Mouse (Mus musculus): ENCODE data around the gene D430042O09Rik.
"Not testable (repeated sequence)": the region's sequence is repeated elsewhere in the genome, so short reads cannot be mapped to it uniquely, and the experiment has no call there.

Gene D430042O09Rik

GRCm38 (mm10) chr7:125707593-125708022, at the start of gene D430042O09Rik, which contains the start of gene Gtf3c1:
Gene D430042O09Rik, plus strand, starts transcription at chr7:125707888.
Gene Gtf3c1, minus strand, starts transcription at chr7:125707780.
- peak; percentile 99 for DNase-seq (ENCODE audit: low read depth, low spot score)

- DNase-seq (ENCODE audit: low read depth, low spot score), result no peak
These were observed 44.0 kb upstream of the D430042O09Rik start for GRCm38 (mm10) chr7:125663654-125664053.

GRCm38 (mm10) chr7:125670865-125671264, 36.8 kb upstream of the D430042O09Rik start:
- no peak for DNase-seq (ENCODE audit: low read depth, low spot score)

- no peak for DNase-seq (ENCODE audit: low read depth, low spot score)
These were observed 36.3 kb upstream of the D430042O09Rik start for GRCm38 (mm10) chr7:125671396-125671795.

- peak; percentile 63 for DNase-seq (ENCODE audit: low read depth, low spot score)
These were observed 32.8 kb upstream of the D430042O09Rik start for GRCm38 (mm10) chr7:125674916-125675315.

- DNase-seq (ENCODE audit: low read depth, low spot score), result no peak
These were observed 28.9 kb upstream of the D430042O09Rik start for GRCm38 (mm10) chr7:125678756-125679155.

- no peak for DNase-seq (ENCODE audit: low read depth, low spot score)
These were observed 27.8 kb upstream of the D430042O09Rik start for GRCm38 (mm10) chr7:125679936-125680335.

GRCm38 (mm10) chr7:125690516-125690915, 17.2 kb upstream of the D430042O09Rik start:
- DNase-seq (ENCODE audit: low read depth, low spot score), result no peak

GRCm38 (mm10) chr7:125694056-125694455, 13.6 kb upstream of the D430042O09Rik start:
- DNase-seq (ENCODE audit: low read depth, low spot score), result no peak

GRCm38 (mm10) chr7:125702791-125703190, 4.9 kb upstream of the D430042O09Rik start:
- DNase-seq (ENCODE audit: low read depth, low spot score), result no peak

GRCm38 (mm10) chr7:125707186-125707585, 502 bp upstream of the D430042O09Rik start:
- peak; percentile 61 for DNase-seq (ENCODE audit: low read depth, low spot score)

GRCm38 (mm10) chr7:125708100-125708499, 412 bp downstream of the D430042O09Rik start:
- DNase-seq (ENCODE audit: low read depth, low spot score), result no peak

- DNase-seq (ENCODE audit: low read depth, low spot score), result not testable (repeated sequence)
These were observed 5.9 kb downstream of the D430042O09Rik start for GRCm38 (mm10) chr7:125713542-125714055.

- no peak for DNase-seq (ENCODE audit: low read depth, low spot score)
These were observed 7.1 kb downstream of the D430042O09Rik start for GRCm38 (mm10) chr7:125714803-125715202.

- peak; percentile 85 for DNase-seq (ENCODE audit: low read depth, low spot score)
These were observed 9.0 kb downstream of the D430042O09Rik start for GRCm38 (mm10) chr7:125716724-125717123.

GRCm38 (mm10) chr7:125717612-125718011, 9.9 kb downstream of the D430042O09Rik start:
- DNase-seq (ENCODE audit: low read depth, low spot score), result no peak

GRCm38 (mm10) chr7:125720370-125720769, 12.7 kb downstream of the D430042O09Rik start:
- DNase-seq (ENCODE audit: low read depth, low spot score), result no peak

- no peak for DNase-seq (ENCODE audit: low read depth, low spot score)
These were observed 13.3 kb downstream of the D430042O09Rik start for GRCm38 (mm10) chr7:125721033-125721432.

- DNase-seq (ENCODE audit: low read depth, low spot score), result peak; percentile 67
These were observed 14.4 kb downstream of the D430042O09Rik start for GRCm38 (mm10) chr7:125722127-125722526.

- DNase-seq (ENCODE audit: low read depth, low spot score), result no peak
These were observed 15.7 kb downstream of the D430042O09Rik start for GRCm38 (mm10) chr7:125723189-125723972.

GRCm38 (mm10) chr7:125731679-125732078, 24.0 kb downstream of the D430042O09Rik start:
- no peak for DNase-seq (ENCODE audit: low read depth, low spot score)

- no peak for DNase-seq (ENCODE audit: low read depth, low spot score)
These were observed 26.1 kb downstream of the D430042O09Rik start for GRCm38 (mm10) chr7:125733791-125734190.
